Mouse (Mus musculus) monocyte, adult 2 months (primary cell): ENCODE measurements at regions not wholly inside any gene's neighbourhood (a gene's known extent, or its start where the extent isn't known, plus 50 kb on each side); places are given as distances from the start of the nearest gene placed in this dataset.

Experiments used
- DNase-seq, 2 experiments: peaks; one replicate each; pipeline ENCODE4 v3.0.0; 2022; ENCODE audit warnings: low spot score in 2 of 2, low read depth in 1 of 2

GRCm38 (mm10) chr13:60237091-60237490 is 59.9 kb upstream of the Gas1 start:
- DNase-seq, result no peak

GRCm38 (mm10) chr13:60242447-60243109 is 65.4 kb upstream of the Gas1 start:
- DNase-seq, result no peak

DNA sequence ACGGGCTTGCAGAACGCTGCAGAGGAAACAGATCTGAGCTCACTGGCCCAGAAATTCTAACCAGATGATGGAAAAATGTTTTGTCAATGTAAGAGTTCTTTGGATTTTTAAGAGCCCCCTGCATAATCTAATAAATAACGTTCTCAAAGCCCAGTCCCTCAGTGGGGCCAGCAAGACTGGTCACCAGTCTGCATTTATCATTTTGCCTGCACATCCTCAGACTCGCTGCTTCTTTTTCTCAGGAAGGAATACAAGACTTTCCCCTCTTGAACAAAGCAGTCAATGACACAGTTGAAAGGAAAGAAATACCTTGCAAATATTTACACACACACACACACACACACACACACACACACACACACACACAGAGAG is 65.9 kb upstream of the Gas1 start:
- no peak for DNase-seq

GRCm38 (mm10) chr13:60255162-60255561 is 78.0 kb upstream of the Gas1 start:
- DNase-seq, result no peak

DNA sequence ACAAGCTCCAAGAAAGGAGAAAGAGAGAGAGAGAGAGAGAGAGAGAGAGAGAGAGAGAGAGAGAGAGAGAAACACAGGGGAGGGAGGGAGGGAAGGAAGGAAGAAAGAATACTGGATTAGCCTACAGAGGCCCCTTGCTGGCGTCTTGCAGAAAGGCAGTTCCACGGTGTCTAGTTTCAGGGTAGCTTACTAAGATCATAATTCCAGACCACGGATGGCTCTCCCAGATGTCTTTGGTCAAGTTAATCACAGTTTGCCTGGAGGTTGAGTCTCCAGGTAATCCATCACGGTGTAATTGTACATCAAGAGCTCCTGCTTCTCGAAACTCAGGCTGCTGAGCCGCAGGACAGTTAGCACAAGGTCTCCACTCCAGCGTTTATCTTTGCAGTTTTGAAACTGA is 78.5 kb upstream of the Gas1 start:
- DNase-seq, result no peak

DNA sequence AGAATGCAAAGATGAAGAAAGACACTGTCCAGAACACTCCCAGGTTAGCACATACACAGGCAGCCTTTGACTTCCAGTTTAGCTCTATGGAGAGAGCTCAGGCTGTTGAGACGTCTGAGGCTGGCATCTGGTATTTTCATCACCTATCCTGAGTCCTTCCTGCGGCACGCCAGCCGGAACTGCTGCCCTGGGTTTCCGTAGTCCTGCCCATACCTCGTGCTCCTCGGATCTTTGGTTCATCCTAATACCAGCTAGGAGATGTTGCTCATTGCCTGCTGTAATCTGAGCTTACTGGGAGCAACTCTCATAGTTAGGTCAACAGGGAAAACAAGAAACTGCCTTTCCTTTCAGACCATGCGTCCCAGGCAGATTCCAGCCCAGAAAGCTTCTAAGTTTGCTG is 79.8 kb upstream of the Gas1 start:
- no peak for DNase-seq

DNA sequence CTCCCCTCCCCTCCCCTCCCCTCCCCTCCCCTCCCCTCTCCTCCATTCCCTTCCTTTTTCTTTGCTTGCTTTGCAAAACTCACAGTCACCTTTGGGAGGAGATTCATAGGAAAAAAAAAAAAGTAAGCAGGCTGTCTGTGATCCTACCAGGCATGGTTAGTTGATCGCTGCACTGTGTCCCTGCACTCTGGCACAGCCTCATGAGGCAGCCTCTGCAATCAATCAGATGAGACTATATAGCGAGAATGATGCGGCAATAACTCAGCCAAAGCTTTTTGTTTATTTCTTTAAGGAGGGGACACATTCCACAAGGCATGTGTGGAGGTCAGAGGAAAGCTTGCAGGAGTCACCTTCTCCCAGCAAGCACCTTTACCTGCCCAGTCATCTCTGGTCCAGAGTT is 80.7 kb upstream of the Gas1 start:
- no peak for DNase-seq

DNA sequence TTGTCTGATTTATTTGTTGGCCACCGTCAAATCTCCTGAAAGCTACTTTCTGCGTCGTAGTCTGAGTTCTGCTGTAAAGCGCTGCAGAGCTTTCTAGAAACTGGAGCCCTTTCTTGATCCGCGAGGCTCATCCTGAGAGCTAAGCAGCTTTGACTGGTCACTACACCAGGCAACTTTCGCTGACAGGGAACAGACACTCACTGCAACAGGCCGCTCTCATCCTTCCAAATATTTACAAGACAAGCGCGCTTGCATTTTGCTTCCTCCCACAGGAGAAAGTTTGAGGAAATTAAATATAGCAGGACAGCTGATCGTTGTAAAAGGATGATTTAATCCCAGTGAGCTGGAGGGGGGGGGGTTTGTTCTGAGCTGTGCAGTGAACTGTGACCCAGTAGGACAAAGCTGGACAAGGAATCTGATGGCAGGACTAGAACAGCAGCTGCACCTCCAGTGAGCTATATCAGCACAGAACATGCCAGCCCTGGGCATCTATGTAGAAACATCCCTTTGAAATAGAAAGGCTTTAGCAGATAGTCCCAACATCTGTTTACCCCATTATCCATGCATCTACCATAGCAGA is 85.4 kb upstream of the Gas1 start:
- DNase-seq, result no peak

DNA sequence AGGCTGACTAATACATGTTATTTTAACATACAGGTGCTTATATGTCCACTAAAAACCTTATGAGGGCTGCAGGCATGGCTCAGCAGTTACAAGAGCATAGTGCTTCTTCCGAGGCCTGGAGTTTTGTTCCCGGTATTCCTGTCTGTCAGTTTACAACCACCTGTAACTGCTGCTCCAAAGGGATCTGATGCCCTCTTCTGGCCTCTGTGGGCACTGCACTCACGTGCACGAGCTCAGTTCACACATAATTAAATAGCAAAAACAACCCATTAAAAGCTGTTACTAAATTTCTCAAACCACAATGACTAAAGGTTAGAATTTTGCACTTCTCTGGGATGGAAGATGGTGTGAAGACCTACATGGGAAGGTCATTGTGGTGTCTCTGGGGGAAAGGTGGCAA is 87.3 kb upstream of the Gas1 start:
- DNase-seq, result no peak

GRCm38 (mm10) chr13:60267557-60267956 is 90.4 kb upstream of the Gas1 start:
- no peak for DNase-seq

DNA sequence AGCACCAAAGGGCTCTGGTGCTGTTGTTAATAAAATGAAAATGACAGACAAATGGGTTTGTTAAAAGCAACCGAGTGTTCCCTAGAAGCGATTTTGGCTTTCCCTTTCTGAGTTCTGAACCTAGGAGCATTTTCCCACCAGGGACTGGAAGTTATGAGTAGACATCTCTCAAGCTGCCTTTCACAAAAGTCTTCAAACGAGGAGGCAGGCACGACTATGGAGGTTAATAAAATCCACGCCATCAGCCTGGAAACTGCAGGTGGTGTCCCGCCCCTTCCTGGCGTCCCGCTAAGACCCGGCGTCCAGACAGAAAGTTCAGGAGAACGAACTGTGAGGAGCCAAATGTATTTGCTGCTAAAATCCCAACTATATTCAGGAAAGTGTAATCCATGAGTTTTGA is 91.1 kb upstream of the Gas1 start:
- no peak for DNase-seq

DNA sequence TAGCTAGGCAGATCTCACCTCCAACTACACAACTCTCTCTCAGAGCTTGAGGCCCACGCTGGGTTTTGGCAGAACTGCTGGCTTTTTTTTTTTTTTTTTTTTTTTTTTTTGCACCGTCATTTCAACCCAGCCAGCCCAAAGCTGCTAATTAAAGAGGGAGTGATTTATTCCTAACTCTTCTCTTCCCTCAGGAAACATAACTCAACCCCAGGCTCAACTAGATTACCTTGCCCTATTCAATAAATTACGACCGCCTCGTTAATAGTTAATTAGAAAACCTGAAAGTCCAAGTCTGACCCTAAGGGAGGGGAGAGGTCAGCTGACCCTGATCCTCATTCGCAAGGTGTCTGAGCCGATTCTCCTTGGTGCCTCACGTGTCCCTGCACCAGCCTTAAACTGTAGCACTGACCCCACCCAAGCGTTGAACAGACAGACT is 92.3 kb upstream of the Gas1 start:
- no peak for DNase-seq

DNA sequence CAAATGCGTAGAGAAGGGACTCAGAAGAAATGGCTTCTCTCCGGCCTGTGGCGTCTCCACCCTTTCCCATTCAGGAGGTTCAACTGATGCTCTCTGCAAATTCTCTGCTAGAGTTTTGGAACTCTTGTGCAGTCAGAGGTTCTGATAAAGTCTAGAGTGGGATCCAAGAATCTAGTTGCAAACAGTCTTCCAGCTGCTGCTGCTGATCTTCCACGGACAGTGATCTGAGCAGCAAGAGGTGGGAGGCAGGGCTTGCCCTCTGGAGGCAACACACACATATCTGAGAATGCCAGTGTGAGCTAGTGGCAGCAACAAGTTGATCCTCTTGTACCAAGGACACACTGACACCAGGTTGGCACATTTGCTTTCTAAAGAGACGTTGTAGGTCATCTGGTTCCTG is 93.4 kb upstream of the Gas1 start:
- DNase-seq, result no peak

DNA sequence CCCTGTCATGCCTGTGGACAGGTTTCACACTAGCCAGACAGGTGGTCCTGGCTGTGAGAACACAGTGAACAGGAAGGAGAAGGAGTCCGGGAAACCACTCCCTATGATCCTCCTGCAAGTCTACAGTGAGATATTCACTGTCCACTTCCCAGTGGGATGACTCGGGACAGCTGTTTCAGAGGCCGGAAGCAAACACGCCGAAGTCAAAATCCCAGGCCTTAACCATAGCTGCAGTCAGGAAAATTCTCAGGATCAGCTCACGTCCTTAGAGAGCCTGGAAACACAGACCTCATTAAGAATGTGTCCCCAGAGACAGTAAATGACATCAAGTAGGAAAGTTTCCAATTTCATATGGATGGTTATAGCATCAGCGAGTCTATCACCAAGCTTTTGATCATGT is 96.2 kb upstream of the Gas1 start:
- DNase-seq, result no peak

GRCm38 (mm10) chr13:60282543-60283251 is 105.5 kb upstream of the Gas1 start:
- no peak for DNase-seq

DNA sequence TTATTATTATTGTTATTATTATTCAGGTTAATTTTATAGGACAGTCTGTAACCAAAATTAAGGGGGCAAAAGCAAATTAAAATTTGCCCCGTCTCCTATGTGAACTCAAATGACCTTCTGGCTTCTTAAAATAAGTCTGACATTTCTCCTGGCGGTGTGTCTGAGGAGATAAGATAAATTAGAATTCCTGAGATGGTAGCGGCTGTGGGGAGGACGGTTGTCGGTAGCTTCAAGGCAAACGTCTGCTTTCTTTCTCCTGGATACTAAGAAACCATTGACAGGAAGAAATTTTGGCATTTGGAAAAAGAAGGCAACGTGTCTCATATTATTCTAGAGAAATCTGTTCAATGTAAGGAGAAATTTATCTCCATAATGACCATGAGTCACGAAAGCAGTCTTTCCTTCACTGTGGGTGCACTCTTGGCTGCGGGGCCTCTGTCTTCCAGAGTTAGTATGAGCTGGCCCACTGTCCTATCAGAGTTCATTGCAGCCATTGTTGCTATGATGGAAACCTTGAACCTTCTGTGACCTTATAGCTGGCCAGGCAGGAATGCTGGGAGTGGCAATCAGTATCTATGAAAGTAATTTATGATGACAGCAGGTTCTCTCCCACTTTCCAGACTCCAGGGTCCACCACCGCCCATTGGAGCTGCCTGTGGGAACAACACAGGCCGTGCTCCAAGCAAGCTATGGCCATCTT is 109.5 kb upstream of the Gas1 start:
- no peak for DNase-seq

DNA sequence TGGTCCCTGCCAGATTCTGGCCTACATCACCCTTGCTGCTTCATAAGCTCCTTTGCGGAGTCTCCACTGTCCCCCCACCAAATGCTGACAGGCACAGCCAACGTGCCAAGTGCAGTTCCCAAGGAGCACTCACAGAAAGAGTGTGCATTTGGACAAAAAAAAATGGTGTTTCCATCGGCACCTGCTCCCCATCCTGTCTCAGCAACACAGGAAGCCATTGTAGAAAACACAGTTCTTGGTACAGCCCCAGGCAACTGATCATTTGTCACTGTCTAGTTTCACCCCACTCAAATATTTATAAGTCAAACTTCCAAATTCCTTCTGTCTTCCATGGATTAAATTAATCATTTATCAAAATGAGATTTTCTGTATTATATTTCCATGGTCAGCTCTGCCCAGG is 112.5 kb upstream of the Gas1 start:
- no peak for DNase-seq

- DNase-seq, result no peak
Observed at GRCm38 (mm10) chr13:60290820-60291219, 113.7 kb upstream of the Gas1 start.

DNA sequence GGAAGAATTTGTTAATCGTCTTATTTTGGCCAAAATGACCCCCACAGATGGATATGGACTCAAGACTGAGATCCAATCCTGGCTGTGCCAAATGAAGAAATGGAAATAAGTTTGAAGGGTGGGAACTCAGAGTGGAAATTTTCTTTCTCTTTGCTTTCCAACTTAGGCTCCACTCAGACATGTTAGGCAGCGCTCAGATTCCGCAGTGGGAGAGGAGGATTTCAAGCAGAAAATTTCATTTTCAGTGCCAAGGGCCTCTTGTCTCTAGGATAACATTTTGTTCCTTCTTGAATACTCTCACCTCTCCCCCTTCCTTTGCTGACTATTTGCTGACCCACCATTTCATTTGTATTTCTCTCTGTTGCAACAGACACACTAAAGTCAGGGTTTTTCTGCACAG is 114.2 kb upstream of the Gas1 start:
- DNase-seq, result no peak

GRCm38 (mm10) chr13:60296201-60296895 is 119.2 kb upstream of the Gas1 start:
- DNase-seq, result no peak

DNA sequence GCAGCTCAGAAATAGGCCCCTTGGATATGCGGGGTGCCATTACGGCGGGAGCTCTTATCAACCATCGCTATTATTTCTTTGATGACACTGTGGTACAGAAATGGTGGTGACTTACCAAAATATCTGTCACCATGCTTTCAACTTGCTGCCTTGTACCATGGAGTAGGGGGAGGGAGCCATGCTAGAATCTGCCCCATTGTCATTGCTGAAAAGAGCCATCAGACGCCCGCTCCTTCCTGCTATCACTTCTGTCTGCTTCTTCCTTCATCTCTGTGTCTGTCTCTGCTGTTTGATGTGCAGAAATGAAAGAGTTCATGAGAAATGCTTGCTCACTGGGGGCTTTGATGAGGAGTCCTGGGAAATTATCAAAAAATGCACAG is 119.7 kb upstream of the Gas1 start:
- DNase-seq, result no peak

DNA sequence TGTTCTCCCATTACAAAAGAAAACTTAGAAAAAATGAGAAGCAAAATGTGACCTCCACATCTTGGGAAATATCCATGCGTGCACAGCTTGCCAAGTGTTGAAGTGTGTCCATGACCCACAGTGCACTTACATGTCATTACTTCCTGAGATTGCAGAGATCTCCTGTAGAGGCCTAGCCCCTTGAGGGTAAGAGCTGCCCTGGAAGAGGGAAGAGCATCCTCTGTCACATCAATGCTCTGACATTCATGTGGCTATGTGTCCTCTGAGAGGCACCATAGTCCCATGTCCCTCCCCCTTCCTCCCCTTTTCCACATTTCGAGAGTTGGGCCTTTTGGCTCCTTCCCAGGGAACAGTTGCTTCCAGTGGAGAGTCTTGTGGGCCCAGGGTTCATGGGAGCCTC is 121.4 kb upstream of the Gas1 start:
- DNase-seq, result no peak
